Mouse (Mus musculus) layer of hippocampus, adult 9-10 months (tissue): ENCODE data around the gene Rptor.

Source experiments
- DNase-seq: peaks from one replicate; pipeline ENCODE4 v3.0.0; 2022; ENCODE audit warnings: low spot score

Rptor gene

DNA sequence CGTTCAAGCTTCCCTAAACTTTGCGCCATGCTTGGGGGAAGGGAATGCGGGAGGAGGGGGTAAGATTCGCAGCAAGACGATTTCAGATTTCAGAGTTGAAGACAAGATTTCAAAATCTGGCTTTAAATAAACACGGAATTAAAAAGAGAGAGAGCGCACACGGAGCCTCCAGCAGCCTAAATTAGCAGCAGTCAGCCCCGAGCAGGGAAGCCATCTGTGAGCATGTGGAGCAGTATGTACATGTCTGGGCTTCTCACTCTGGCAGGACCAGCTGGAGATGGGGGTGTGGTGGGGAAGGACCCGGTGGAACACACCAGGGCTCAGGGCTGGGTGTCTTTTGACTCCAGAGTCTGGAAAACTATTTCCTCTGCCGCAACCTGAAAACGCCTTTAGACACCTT, 334.5 kb downstream of the Rptor start:
- peak; percentile 75 for DNase-seq

DNA sequence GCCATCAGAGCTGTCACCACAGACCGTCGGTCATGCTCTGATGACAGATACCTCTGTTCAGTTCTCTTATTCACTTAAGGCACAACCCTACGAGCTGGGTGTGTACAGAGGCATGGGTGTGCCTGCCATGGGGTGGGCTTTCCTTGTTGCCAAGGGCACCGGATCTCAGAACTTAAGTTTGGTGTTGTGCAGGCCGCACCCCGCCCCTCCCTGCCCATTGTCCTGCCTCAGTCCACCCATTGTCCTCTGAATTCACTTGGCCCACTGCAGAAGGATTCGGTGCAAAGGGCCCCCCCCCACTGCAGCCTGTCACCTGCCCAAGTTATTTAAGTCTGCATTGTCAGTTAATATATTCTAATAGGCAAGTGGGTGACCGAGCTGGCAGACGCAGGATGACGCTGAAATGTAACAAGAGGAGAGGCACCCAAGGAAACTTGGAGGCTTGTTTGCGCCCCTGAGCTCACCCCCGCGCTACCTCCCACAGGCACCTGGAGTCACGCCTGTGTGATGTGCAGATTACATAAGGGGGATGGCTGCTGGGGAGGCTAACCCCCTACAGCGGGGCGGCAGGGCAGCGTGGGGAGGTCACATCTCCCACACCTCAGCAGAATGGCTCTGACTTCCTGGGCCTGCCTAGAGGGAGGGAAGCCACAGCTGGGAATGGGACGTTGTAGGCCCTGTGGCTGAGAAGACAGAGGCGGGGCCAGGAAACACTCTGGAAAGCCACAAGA, 335.2 kb downstream of the Rptor start:
- no peak for DNase-seq

DNA sequence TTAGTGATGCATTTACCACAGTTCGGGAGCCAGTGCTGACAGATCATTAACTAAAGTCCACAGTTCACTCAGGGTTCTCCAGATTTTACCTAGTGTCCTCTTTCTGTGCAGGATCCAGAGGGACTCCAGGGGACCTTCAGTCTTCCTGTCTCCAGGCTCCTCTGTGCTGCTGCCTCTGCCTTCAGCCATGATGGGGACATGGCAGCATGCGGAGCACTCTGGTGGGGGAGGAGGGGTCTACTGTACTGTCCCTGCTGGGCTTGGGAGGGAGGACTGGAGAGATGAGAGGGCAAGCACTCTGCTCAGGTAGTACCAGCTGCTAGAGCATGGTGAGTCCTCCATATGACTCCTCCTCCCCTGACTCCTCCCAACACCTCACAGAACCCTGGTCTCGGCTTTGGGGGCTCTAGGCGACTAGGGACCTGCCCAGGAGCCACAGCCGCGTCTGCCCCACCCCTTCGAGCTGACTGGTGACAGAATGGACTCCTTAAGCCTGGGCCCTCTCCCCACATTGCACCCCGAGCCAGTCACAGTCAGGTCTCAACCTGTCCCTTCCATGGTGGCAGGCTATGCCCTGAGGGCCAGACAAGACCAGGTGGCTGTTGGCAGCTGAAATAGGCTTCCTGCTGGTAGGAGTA, 336.5 kb downstream of the Rptor start:
- DNase-seq = no peak

DNA sequence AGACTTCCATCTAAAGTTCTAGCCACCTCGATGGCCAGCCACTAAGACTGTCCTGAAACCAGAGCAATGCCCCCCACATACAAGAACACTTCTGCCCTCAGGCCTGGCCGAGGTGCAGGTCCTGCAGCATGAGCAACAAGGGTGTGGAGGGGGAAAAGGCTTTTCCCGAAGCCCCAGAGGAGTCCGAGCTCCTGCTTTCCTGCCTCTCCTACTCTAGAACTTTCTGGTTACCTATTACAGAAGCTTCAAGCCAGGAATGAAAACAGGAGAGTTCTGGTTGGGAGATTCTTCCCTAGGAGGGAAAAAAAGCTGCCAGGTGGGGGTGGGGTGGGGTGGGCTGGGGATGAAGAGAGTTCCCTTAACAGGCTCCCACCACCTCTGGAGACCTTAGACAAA, 337.0 kb downstream of the Rptor start:
- no peak for DNase-seq

DNA sequence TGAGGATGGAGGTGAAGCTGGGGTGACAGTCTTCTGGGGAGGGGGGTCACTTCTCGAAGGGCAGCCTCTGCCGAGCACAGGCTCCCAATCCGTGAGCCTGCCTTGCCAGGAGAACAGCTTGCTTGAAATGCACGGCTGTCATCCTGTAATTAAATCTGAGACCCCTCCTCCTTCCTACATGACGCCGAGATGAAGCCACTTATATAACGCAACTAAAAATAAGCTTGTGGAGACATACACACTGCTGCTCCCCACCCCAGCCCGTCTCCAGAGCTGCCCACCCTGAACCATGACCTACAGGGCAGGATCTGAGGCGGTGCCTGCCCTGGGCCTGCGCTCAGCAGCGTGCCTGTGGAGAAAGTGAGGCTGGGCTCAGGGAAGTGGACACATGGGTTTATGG, 337.4 kb downstream of the Rptor start:
- DNase-seq = no peak

DNA sequence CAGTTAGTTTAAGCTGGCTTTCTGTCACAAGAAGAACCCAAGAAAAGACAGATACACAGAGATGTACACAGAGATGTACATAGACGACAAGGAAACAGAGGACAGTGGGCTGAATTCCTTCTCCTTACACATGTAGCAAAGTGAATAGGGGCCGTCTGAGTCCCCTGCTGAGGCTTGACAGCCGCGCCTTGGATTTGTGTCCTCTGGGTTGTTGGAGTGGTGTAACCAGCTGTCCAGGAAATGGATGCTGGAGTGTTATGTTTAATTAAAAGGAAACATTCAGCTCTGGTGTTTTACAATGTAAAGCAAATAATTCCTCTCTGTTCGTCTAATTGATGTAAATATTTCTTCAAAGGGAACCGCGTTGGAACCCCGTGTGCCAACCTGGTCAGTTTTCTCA, 339.1 kb downstream of the Rptor start:
- DNase-seq = no peak

DNA sequence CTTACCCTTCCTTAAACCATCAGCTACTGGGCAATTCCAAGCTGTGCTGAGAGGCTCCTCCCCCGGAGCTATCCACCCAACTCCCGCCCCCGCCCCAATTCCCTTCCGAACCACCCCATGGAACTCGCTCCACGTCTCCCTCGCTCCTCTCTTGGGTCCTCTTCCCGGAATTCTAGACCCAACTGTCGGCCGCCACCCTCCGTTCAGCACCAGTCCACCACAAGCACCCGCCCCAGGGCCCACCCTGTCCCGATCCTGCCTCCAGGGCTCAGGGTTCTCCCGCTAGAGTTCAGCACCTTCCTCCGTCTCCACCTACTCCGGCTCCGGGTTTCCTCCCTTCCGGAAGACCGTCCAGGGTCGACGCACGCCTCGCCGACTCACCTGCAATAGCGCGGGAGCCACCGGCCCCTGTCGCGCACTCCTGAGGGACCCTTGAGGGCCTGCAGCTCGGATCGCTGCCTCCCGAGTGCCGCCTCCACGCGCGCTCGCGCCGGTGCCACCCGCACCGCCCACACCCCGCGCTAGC, 339.6 kb downstream of the Rptor start:
- no peak for DNase-seq

DNA sequence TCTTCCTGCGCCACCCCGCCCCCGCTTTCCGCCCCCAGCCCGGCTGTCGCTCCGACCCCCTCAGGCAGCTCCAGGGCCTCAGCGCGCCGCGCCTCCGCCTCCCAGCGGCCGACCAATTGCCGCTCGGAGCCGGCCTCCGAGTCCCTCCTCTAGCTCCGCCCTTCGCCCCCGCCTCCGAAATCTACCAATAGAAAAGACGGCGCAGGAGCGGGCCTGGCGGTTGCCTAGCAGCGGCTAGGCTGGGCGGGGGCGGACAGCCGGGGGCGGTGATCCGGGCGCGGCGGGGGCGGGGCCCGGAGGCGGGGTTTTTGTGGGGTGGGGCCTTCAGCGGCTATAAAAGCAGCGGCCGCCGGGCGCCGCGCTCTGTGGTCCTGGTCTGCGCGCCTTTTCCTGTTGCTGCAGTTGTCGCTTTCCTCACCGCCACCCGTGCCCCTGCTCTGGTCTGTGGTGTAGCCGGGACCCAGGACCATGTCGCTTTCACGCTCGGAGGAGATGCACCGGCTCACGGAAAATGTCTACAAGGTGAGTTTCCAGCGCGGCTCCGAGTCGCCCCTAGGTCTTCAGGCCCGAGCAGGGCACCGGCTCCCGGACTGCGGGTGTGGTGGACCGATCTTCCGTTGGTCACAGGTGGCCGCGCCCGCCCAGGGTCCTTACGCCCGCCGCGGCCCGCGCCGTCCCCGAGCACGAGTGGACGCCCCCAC, 340.2 kb downstream of the Rptor start, which contains the start of gene Baiap2:
Gene Baiap2 (plus strand): TSS at position 37 of the 701 bp plus-strand sequence.
- peak; percentile 92 for DNase-seq

DNA sequence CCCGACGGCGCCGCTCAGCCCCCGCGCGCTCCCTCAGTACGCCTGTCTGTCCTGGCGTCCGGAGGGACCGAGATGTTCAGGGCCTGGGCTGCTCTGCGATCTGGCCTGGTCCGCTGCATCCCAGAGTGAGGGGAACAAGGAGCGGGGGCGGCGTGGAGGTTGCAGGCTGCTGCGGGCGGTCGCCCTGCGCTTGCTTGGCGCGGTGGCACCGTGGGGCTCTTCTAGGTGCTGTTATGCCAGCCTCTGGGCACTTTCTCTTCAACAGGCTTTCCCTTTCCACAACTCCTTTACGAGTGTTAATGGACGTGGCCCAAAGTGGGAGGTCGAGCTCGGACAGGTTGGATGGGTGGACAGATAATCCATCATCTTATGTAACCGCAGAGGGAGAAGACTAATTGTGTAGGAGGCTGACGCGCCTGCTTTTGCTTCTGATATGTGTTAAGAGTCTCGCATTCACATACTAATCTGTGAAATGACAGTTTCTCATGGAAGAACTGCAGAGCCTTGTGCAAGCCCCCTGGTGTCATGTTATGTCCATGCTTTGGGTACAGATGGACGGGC, 340.8 kb downstream of the Rptor start:
- no peak for DNase-seq

DNA sequence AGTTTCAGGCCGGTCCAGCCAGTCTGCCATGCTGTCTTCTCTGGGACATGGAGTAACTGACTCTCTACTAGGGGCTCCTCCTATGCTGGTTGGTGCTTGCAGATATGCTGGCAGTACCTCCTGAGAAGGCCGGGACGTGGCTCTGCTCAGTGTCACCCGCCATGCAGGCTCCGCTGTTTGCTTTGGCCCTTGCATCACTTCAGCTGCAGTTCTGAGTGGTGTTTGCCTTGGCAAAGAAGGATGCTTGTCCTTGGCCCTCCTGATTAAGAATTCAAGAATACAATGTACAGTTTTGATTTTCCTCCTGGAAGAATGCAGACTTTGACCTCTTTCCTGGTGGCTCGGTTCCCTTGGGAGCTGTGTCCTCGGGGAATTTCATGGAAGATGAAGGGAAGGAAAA, 342.6 kb downstream of the Rptor start:
- DNase-seq = no peak

DNA sequence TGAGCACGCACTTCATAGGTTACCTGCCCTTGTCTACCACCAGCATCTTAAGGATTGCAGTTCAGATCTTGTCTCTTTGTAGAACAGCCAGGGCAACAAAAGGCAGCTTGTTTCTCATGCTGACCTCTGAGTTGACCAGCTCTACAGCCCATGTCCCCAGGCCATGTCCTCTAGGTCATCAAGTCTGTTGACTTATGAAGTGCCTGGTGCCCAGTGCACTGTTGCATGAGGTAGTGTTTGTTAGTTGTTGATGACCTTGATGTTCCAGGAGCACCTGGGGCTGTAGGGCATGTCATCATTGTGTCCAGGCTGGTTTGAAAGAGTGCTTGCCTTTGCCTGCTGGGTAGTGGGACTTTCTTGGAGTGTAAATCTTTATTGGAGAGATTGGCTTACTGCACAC, 344.7 kb downstream of the Rptor start:
- no peak for DNase-seq

DNA sequence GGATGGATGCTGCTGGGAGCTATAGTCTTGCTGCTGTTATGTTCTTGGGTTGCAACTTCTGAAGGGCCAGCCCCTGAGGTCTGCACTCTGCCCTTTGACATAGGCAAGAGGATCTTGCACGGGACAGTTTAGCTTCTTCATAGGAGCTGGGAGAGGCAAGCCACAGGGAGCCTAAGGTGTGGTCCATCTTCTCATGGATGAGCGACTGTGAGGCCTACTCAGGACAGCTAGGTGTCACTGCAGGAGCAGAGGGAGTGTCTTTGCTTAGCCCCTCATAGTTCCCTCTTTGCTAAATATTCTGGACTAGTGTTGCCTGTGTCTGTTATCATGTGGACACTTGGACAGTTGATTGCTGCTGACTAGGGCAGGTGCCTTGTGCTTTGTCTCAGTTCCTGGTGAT, 345.2 kb downstream of the Rptor start:
- no peak for DNase-seq

DNA sequence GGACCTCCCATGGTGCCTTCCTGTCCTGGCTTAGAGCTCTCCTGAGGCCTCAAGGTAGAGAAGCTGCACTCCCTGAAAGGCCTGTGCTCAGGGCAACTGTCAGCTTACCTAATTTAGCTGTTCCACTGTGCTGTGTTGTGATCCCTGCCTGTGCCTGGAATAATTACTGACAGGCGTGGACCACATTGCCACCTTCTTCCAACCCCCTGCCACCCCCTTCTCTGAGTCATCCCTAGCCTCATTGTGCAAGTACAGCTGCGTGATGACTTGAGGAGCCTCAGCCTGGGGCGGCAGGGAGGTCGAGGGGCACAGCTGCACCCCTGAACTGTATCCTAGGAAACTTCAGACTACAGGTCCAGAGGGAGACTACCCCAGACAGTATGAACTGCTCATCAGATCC, 345.6 kb downstream of the Rptor start:
- no peak for DNase-seq

DNA sequence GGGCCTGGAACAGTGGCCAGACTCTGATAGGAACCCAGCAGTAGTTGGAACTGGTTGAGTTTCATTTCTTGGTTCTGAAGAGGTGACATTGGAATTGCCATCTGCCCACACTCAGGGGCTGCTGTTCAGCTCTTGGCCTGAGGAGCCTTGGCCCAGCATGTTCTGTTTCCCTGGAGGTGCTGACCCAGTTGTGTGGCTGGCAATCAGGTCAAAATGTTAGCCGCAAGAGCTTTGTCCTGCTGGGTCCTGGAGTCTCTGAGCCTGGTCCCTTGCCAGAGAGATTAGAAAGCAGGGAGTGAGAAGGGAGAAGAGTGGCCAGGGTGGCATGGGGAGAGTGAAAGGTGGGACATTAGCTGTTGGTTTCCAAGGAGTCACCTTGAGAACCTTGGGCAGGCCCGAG, 346.1 kb downstream of the Rptor start:
- DNase-seq = no peak
